Mouse (Mus musculus): ENCODE results near the gene Snrk. TPM values are rescaled to one million over a fixed set of nuclear protein-coding genes. Genes with fewer than 3 reads are reported as not detected.

Gene Snrk
- polyA plus RNA-seq, 1 experiment from 2014 or later: 73.4 TPM

GRCm38 (mm10) chr9:122117692-122118529 lies 845 bp downstream of the Snrk start:
- peak overlapping the region; percentile 91 for H3K27ac ChIP-seq (ENCODE audit: low read length)
- 3% methylated on average over 39 of the region's 40 CpGs for WGBS
- peak overlapping the region; percentile 84 for H3K4me3 ChIP-seq (replicated peaks; ENCODE audit: low read length)
- H3K9ac ChIP-seq (replicated peaks; ENCODE audit: low read depth, low read length): peak overlapping the region; percentile 93
- peaks cover 5% of the 10 kb centered on the region for H3K4me1 ChIP-seq (replicated peaks; ENCODE audit: control insufficient read depth, insufficient read depth, low read length)
- no peaks in the 10 kb centered on the region for H3K9me3 ChIP-seq (ENCODE audit: control insufficient read depth, low read length)
- H3K36me3 ChIP-seq (ENCODE audit: control insufficient read depth, insufficient read depth): no peaks in the 10 kb centered on the region
- peak overlapping the region; percentile 97 for H3K4me2 ChIP-seq (ENCODE audit: low read length)
- ATAC-seq: no peak
- H3K27me3 ChIP-seq (replicated peaks; ENCODE audit: control insufficient read depth, insufficient read depth, low read length): no peaks in the 10 kb centered on the region

GRCm38 (mm10) chr9:122120089-122120488 lies 3.0 kb downstream of the Snrk start:
- Histone ChIP-seq H3K9me3 (ENCODE audit: control insufficient read depth, low read length) (no peaks in the 10 kb centered on the region), H3K9ac (replicated peaks; ENCODE audit: low read depth, low read length) (no peak overlapping the region), H3K4me2 (ENCODE audit: low read length) (no peak overlapping the region), H3K27ac (ENCODE audit: low read length) (no peak overlapping the region), H3K27me3 (replicated peaks; ENCODE audit: control insufficient read depth, insufficient read depth, low read length) (no peaks in the 10 kb centered on the region), H3K4me1 (replicated peaks; ENCODE audit: control insufficient read depth, insufficient read depth, low read length) (peaks cover 5% of the 10 kb centered on the region), H3K36me3 (ENCODE audit: control insufficient read depth, insufficient read depth) (no peaks in the 10 kb centered on the region), H3K4me3 (replicated peaks; ENCODE audit: low read length) (no peak overlapping the region)
- WGBS: 43% methylated on average over 3 of the region's 3 CpGs
- ATAC-seq: no peak

GRCm38 (mm10) chr9:122122113-122122512 lies 5.0 kb downstream of the Snrk start:
- WGBS: 94% methylated on average over 5 of the region's 5 CpGs
- H3K27me3 ChIP-seq (replicated peaks; ENCODE audit: control insufficient read depth, insufficient read depth, low read length): no peaks in the 10 kb centered on the region

GRCm38 (mm10) chr9:122123181-122123580 lies 6.1 kb downstream of the Snrk start:
- no peak for ATAC-seq
- Histone ChIP-seq H3K4me1 (replicated peaks; ENCODE audit: control insufficient read depth, insufficient read depth, low read length) (peaks cover 1% of the 10 kb centered on the region), H3K27me3 (replicated peaks; ENCODE audit: control insufficient read depth, insufficient read depth, low read length) (no peaks in the 10 kb centered on the region), H3K4me3 (replicated peaks; ENCODE audit: low read length) (no peak overlapping the region), H3K36me3 (ENCODE audit: control insufficient read depth, insufficient read depth) (no peaks in the 10 kb centered on the region), H3K9me3 (ENCODE audit: control insufficient read depth, low read length) (no peaks in the 10 kb centered on the region), H3K4me2 (ENCODE audit: low read length) (no peak overlapping the region), H3K27ac (ENCODE audit: low read length) (no peak overlapping the region), H3K9ac (replicated peaks; ENCODE audit: low read depth, low read length) (no peak overlapping the region)
- 80% methylated on average over 5 of the region's 5 CpGs for WGBS

More at GRCm38 (mm10) chr9:122122113-122122512, 5.0 kb downstream of the Snrk start:
- Histone ChIP-seq H3K4me2 (ENCODE audit: low read length) (no peak overlapping the region), H3K4me3 (replicated peaks; ENCODE audit: low read length) (no peak overlapping the region), H3K9ac (replicated peaks; ENCODE audit: low read depth, low read length) (no peak overlapping the region), H3K4me1 (replicated peaks; ENCODE audit: control insufficient read depth, insufficient read depth, low read length) (peaks cover 5% of the 10 kb centered on the region), H3K36me3 (ENCODE audit: control insufficient read depth, insufficient read depth) (no peaks in the 10 kb centered on the region), H3K27ac (ENCODE audit: low read length) (no peak overlapping the region), H3K9me3 (ENCODE audit: control insufficient read depth, low read length) (no peaks in the 10 kb centered on the region)
- ATAC-seq: no peak

- Histone ChIP-seq H3K4me1 (replicated peaks; ENCODE audit: control insufficient read depth, insufficient read depth, low read length) (0 out of 2 replicates have a peak, but pooled peaks cover under 1% of the 10 kb centered on the region), H3K4me3 (replicated peaks; ENCODE audit: low read length) (no peak overlapping the region), H3K4me2 (ENCODE audit: low read length) (no peak overlapping the region), H3K9ac (replicated peaks; ENCODE audit: low read depth, low read length) (no peak overlapping the region), H3K9me3 (ENCODE audit: control insufficient read depth, low read length) (no peaks in the 10 kb centered on the region), H3K27me3 (replicated peaks; ENCODE audit: control insufficient read depth, insufficient read depth, low read length) (no peaks in the 10 kb centered on the region), H3K27ac (ENCODE audit: low read length) (no peak overlapping the region), H3K36me3 (ENCODE audit: control insufficient read depth, insufficient read depth) (no peaks in the 10 kb centered on the region)
- WGBS: 43% methylated on average over 5 of the region's 5 CpGs
- ATAC-seq: no peak
These were observed 8.7 kb downstream of the Snrk start for GRCm38 (mm10) chr9:122125723-122126290.

GRCm38 (mm10) chr9:122126790-122127189 lies 9.7 kb downstream of the Snrk start:
- WGBS: 64% methylated on average over 8 of the region's 8 CpGs
- Histone ChIP-seq H3K9me3 (ENCODE audit: control insufficient read depth, low read length) (no peaks in the 10 kb centered on the region), H3K27me3 (replicated peaks; ENCODE audit: control insufficient read depth, insufficient read depth, low read length) (no peaks in the 10 kb centered on the region), H3K4me3 (replicated peaks; ENCODE audit: low read length) (no peak overlapping the region), H3K9ac (replicated peaks; ENCODE audit: low read depth, low read length) (no peak overlapping the region), H3K27ac (ENCODE audit: low read length) (no peak overlapping the region), H3K4me1 (replicated peaks; ENCODE audit: control insufficient read depth, insufficient read depth, low read length) (0 out of 2 replicates have a peak, but pooled peaks cover 6% of the 10 kb centered on the region), H3K4me2 (ENCODE audit: low read length) (no peak overlapping the region), H3K36me3 (ENCODE audit: control insufficient read depth, insufficient read depth) (no peaks in the 10 kb centered on the region)
- no peak for ATAC-seq

GRCm38 (mm10) chr9:122127271-122127785 lies 10.3 kb downstream of the Snrk start:
- no peak for ATAC-seq
- Histone ChIP-seq H3K27ac (ENCODE audit: low read length) (no peak overlapping the region), H3K4me3 (replicated peaks; ENCODE audit: low read length) (no peak overlapping the region), H3K27me3 (replicated peaks; ENCODE audit: control insufficient read depth, insufficient read depth, low read length) (no peaks in the 10 kb centered on the region), H3K36me3 (ENCODE audit: control insufficient read depth, insufficient read depth) (no peaks in the 10 kb centered on the region), H3K9ac (replicated peaks; ENCODE audit: low read depth, low read length) (no peak overlapping the region), H3K4me1 (replicated peaks; ENCODE audit: control insufficient read depth, insufficient read depth, low read length) (0 out of 2 replicates have a peak, but pooled peaks cover 6% of the 10 kb centered on the region), H3K4me2 (ENCODE audit: low read length) (no peak overlapping the region), H3K9me3 (ENCODE audit: control insufficient read depth, low read length) (no peaks in the 10 kb centered on the region)
- 63% methylated on average over 3 of the region's 3 CpGs for WGBS

- Histone ChIP-seq H3K4me2 (ENCODE audit: low read length) (no peak overlapping the region), H3K9me3 (ENCODE audit: control insufficient read depth, low read length) (no peaks in the 10 kb centered on the region), H3K27me3 (replicated peaks; ENCODE audit: control insufficient read depth, insufficient read depth, low read length) (no peaks in the 10 kb centered on the region), H3K9ac (replicated peaks; ENCODE audit: low read depth, low read length) (no peak overlapping the region), H3K27ac (ENCODE audit: low read length) (no peak overlapping the region), H3K4me1 (replicated peaks; ENCODE audit: control insufficient read depth, insufficient read depth, low read length) (0 out of 2 replicates have a peak, but pooled peaks cover 6% of the 10 kb centered on the region), H3K36me3 (ENCODE audit: control insufficient read depth, insufficient read depth) (no peaks in the 10 kb centered on the region), H3K4me3 (replicated peaks; ENCODE audit: low read length) (no peak overlapping the region)
- 89% methylated on average over 5 of the region's 5 CpGs for WGBS
- no peak for ATAC-seq
These were observed 11.6 kb downstream of the Snrk start for GRCm38 (mm10) chr9:122128686-122129085.

- Histone ChIP-seq H3K9ac (replicated peaks; ENCODE audit: low read depth, low read length) (no peak overlapping the region), H3K9me3 (ENCODE audit: control insufficient read depth, low read length) (no peaks in the 10 kb centered on the region), H3K4me3 (replicated peaks; ENCODE audit: low read length) (no peak overlapping the region), H3K36me3 (ENCODE audit: control insufficient read depth, insufficient read depth) (no peaks in the 10 kb centered on the region), H3K4me1 (replicated peaks; ENCODE audit: control insufficient read depth, insufficient read depth, low read length) (0 out of 2 replicates have a peak, but pooled peaks cover 6% of the 10 kb centered on the region), H3K27ac (ENCODE audit: low read length) (no peak overlapping the region), H3K27me3 (replicated peaks; ENCODE audit: control insufficient read depth, insufficient read depth, low read length) (no peaks in the 10 kb centered on the region), H3K4me2 (ENCODE audit: low read length) (no peak overlapping the region)
- ATAC-seq: no peak; the same call in 1 of the 2 replicates
- WGBS: 41% methylated on average over 3 of the region's 3 CpGs
These were observed 13.6 kb downstream of the Snrk start for GRCm38 (mm10) chr9:122130666-122131065.

Measured in forebrain, embryonic 16.5 days (tissue).